ENCODE assay signal across 19 mouse cellular contexts in the genomic region with DNA sequence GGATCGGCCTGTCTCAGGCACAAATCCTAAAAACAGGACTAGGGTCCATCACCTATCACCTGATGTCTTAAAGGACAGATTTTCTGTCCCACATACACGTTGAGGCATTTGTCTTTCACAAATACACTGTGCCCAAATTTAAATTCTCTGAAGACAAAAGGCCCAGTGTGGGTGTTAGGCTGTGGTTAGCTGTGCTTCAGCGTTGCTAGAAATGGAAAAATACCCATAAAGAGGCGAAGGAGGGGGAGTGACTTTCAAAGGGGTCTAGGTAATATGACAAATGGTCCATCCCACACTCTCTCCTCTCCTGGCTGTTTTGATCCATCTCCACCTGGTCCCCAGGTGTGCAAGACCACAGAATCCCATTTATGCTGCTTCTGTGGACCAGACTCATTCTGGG.
A peak's percentile ranks its signal among the peaks of the same experiment; 100 is the strongest.
DNase-seq lines count a peak whose midpoint lies in the region; ATAC-seq lines count a peak whose summit lies in the region.
"Had no signal": no experiment of that assay in that cellular context is flagged by ENCODE, and none has a peak within 500 bp of the region (broad histone marks: within the 10 kb centered on the region; RNA-seq: fewer than 3 reads in every experiment).

No protein-coding gene starts in this region.

- peak; percentile 65 for ATAC-seq in frontal cortex, adult (ENCODE audit: low TSS enrichment)
- ATAC-seq: activated CD4-positive, CD25-positive, alpha-beta regulatory T cell, adult 4 months; forebrain, embryonic 14.5 days; hindbrain, embryonic 16.5 days; Patski had no signal

- DNase-seq in frontal cortex, postnatal 10 days (ENCODE audit: low spot score in 2 of 2), result no peak
- peak; percentile 27 for DNase-seq in left cerebral cortex, adult 11 months (ENCODE audit: low spot score)
- no peak for DNase-seq in left cerebral cortex, postnatal 10 days (ENCODE audit: extremely low spot score in 1 of 2, low spot score in 2 of 2)
- peak; percentile 22 to 25 for DNase-seq in right cerebral cortex, adult 2 months (ENCODE audit: low spot score in 2 of 2)
- no peak for DNase-seq in right cerebral cortex, postnatal 25 days
- no peak for DNase-seq in B cell, adult 2 months
- no peak for DNase-seq in testis, postnatal 10 days (ENCODE audit: low spot score)
- DNase-seq: adrenal gland, postnatal 25 days; cerebellum, adult 2 months; cerebellum, postnatal 10 days; embryo, embryonic 11 days; gastrocnemius, postnatal 36 days; heart, adult 11 months; heart, postnatal 36 days had no signal

- intact Hi-C loops in left cerebral cortex, postnatal 10 days (cut with DNase I), result no loop called here

Comparison
In these comparisons a context has a peak if more than half of its experiments do, and no peak if none do; other contexts are left out.
1. DNase-seq: peak in left cerebral cortex, adult 11 months (single experiment) and right cerebral cortex, adult 2 months (2 of 2); none in frontal cortex, postnatal 10 days (0 of 2), left cerebral cortex, postnatal 10 days (0 of 2), right cerebral cortex, postnatal 25 days (single experiment), B cell, adult 2 months (0 of 2) and testis, postnatal 10 days (single experiment).